Comparison of ENCODE assay signal across 20 mouse cellular contexts in genomic region chr15:81129970-81130369, GRCm38 (mm10).
A peak's percentile ranks its signal among the peaks of the same experiment; 100 is the strongest.
DNase-seq lines count a peak whose midpoint lies in the region; ATAC-seq lines count a peak whose summit lies in the region.
"Had no signal": no experiment of that assay in that cellular context is flagged by ENCODE, and none has a peak within 500 bp of the region (broad histone marks: within the 10 kb centered on the region; RNA-seq: fewer than 3 reads in every experiment).

No protein-coding gene starts in this region.

- 64% methylated on average over 8 of the region's 8 CpGs for WGBS in embryonic facial prominence, embryonic 13.5 days
- 84% methylated on average over 8 of the region's 8 CpGs for WGBS in embryonic facial prominence, embryonic 10.5 days
- WGBS in limb, embryonic 13.5 days = 67% methylated on average over 8 of the region's 8 CpGs
- 91% methylated on average over 8 of the region's 8 CpGs for WGBS in limb, embryonic 10.5 days

- no peak for DNase-seq in embryonic facial prominence, embryonic 10.5 days (ENCODE audit: low spot score)
- DNase-seq in limb, embryonic 10.5 days (ENCODE audit: low spot score) = no peak
- DNase-seq in fibroblast of lung, adult 2 months (ENCODE audit: low read depth) = peak; percentile 44
- DNase-seq in c-Kit-positive CD71-positive TER-119-positive erythroid progenitor cells, embryonic 14.5 days (ENCODE audit: low spot score) = no peak
- no peak for DNase-seq in kidney, adult 8-10 months
- DNase-seq: B cell, adult 2 months; gastrocnemius, adult 2 months; kidney, postnatal 4 days; liver; spleen, adult 18-20 months; thymus, postnatal 36 days had no signal

- H3K4me1 ChIP-seq in embryonic facial prominence, embryonic 13.5 days = peaks cover 37% of the 10 kb centered on the region
- H3K4me1 ChIP-seq in embryonic facial prominence, embryonic 10.5 days = peaks cover 20% of the 10 kb centered on the region
- H3K4me1 ChIP-seq in limb, embryonic 13.5 days = peaks cover 25% of the 10 kb centered on the region
- peaks cover 13% of the 10 kb centered on the region; the same call in 1 of the 2 replicates for H3K4me1 ChIP-seq in limb, embryonic 10.5 days
- H3K4me1 ChIP-seq: hindbrain, embryonic 15.5 days had no signal

- H3K27me3 ChIP-seq in embryonic facial prominence, embryonic 13.5 days = no peaks in the 10 kb centered on the region
- H3K27me3 ChIP-seq in embryonic facial prominence, embryonic 10.5 days (replicated peaks; ENCODE audit: low read depth, poor library complexity, severe bottlenecking) = no peaks in the 10 kb centered on the region
- H3K27me3 ChIP-seq in limb, embryonic 13.5 days = no peaks in the 10 kb centered on the region
- H3K27me3 ChIP-seq in limb, embryonic 10.5 days (ENCODE audit: low read depth, poor library complexity, severe bottlenecking) = no peaks in the 10 kb centered on the region
- H3K27me3 ChIP-seq: heart, embryonic 13.5 days; hindbrain, embryonic 15.5 days; intestine, embryonic 15.5 days; kidney, embryonic 15.5 days; midbrain, embryonic 12.5 days had no signal

- peak overlapping the region; percentile 41; the same call in 1 of the 2 replicates for H3K27ac ChIP-seq in embryonic facial prominence, embryonic 13.5 days
- H3K27ac ChIP-seq in embryonic facial prominence, embryonic 10.5 days (replicated peaks) = no peak overlapping the region
- no peak overlapping the region for H3K27ac ChIP-seq in limb, embryonic 13.5 days
- no peak overlapping the region for H3K27ac ChIP-seq in limb, embryonic 10.5 days
- H3K27ac ChIP-seq: gastrocnemius, adult 2 months; heart, embryonic 13.5 days; hindbrain, embryonic 15.5 days; intestine, embryonic 15.5 days; kidney, embryonic 15.5 days; midbrain, embryonic 12.5 days had no signal

- no peak overlapping the region for H3K4me3 ChIP-seq in embryonic facial prominence, embryonic 13.5 days
- no peak overlapping the region for H3K4me3 ChIP-seq in embryonic facial prominence, embryonic 10.5 days
- H3K4me3 ChIP-seq in limb, embryonic 13.5 days = no peak overlapping the region
- H3K4me3 ChIP-seq in limb, embryonic 10.5 days = no peak overlapping the region
- H3K4me3 ChIP-seq: gastrocnemius, adult 2 months; heart, embryonic 13.5 days; hindbrain, embryonic 15.5 days; intestine, embryonic 15.5 days; kidney, embryonic 15.5 days; midbrain, embryonic 12.5 days had no signal

- no peaks in the 10 kb centered on the region for H3K36me3 ChIP-seq in embryonic facial prominence, embryonic 13.5 days
- H3K36me3 ChIP-seq in embryonic facial prominence, embryonic 10.5 days (replicated peaks) = no peaks in the 10 kb centered on the region
- no peaks in the 10 kb centered on the region for H3K36me3 ChIP-seq in limb, embryonic 13.5 days
- H3K36me3 ChIP-seq in limb, embryonic 10.5 days = no peaks in the 10 kb centered on the region
- H3K36me3 ChIP-seq: heart, embryonic 13.5 days; hindbrain, embryonic 15.5 days; intestine, embryonic 15.5 days; kidney, embryonic 15.5 days; midbrain, embryonic 12.5 days had no signal

- peak overlapping the region; percentile 7; the same call in 1 of the 2 replicates for H3K4me2 ChIP-seq in embryonic facial prominence, embryonic 13.5 days
- H3K4me2 ChIP-seq in limb, embryonic 13.5 days (replicated peaks) = 0 out of 2 replicates have a peak overlapping the region, but pooled peaks have one; percentile 1
- H3K4me2 ChIP-seq: heart, embryonic 13.5 days; hindbrain, embryonic 15.5 days; intestine, embryonic 15.5 days; kidney, embryonic 15.5 days; midbrain, embryonic 12.5 days had no signal

- no peak overlapping the region for H3K9ac ChIP-seq in embryonic facial prominence, embryonic 13.5 days
- no peak overlapping the region for H3K9ac ChIP-seq in limb, embryonic 13.5 days
- H3K9ac ChIP-seq: heart, embryonic 13.5 days; hindbrain, embryonic 15.5 days; intestine, embryonic 15.5 days; kidney, embryonic 15.5 days; midbrain, embryonic 12.5 days had no signal

- no peaks in the 10 kb centered on the region for H3K9me3 ChIP-seq in embryonic facial prominence, embryonic 13.5 days
- no peaks in the 10 kb centered on the region for H3K9me3 ChIP-seq in embryonic facial prominence, embryonic 10.5 days
- H3K9me3 ChIP-seq in limb, embryonic 13.5 days = no peaks in the 10 kb centered on the region
- no peaks in the 10 kb centered on the region for H3K9me3 ChIP-seq in limb, embryonic 10.5 days (replicated peaks)
- H3K9me3 ChIP-seq: heart, embryonic 13.5 days; hindbrain, embryonic 15.5 days; intestine, embryonic 15.5 days; kidney, embryonic 15.5 days; midbrain, embryonic 12.5 days had no signal

- no peak for ATAC-seq in embryonic facial prominence, embryonic 13.5 days (ENCODE audit: insufficient number of reproducible peaks, insufficient read depth, low FRiP score, low TSS enrichment, low read depth)
- ATAC-seq in limb, embryonic 13.5 days (ENCODE audit: low FRiP score, low read depth) = no peak
- ATAC-seq: forebrain, embryonic 16.5 days; intestine, embryonic 15.5 days; lung, postnatal 0 days had no signal
